Mouse (Mus musculus) regulatory T cell (primary cell): ENCODE data around the gene Best2.

Experiments
- in situ Hi-C: fragments of 300-600 bp; cut with MboI, MseI; formaldehyde crosslinking; loops from one replicate; pipeline ENCODE4 v1.15.1; 2025; ENCODE audit warnings: high pct_unique_total_duplicates

Best2 gene

GRCm38 (mm10) chr8:85014431-85014830 is at the start of gene Best2:
Best2 (minus strand) TSS chr8:85014531.
- in situ Hi-C loops = no loop called here

- in situ Hi-C loops = no loop called here
Observed at GRCm38 (mm10) chr8:85062603-85063002, 48.3 kb upstream of the Best2 start.

GRCm38 (mm10) chr8:85059879-85060616 is 45.7 kb upstream of the Best2 start, which contains the start of gene Fbxw9:
Fbxw9 (plus strand) TSS chr8:85060055.
- in situ Hi-C loops = no loop called here

GRCm38 (mm10) chr8:85057367-85057766 is 43.0 kb upstream of the Best2 start:
- in situ Hi-C loops = no loop called here

- in situ Hi-C loops = no loop called here
Observed at GRCm38 (mm10) chr8:85043619-85044018, 29.3 kb upstream of the Best2 start.

- in situ Hi-C loops = loop anchor here (5.0 kb wide), 1 partner anchor 346 kb away; no protein-coding TSS in a partner anchor
Observed at GRCm38 (mm10) chr8:85037681-85038531, 23.6 kb upstream of the Best2 start.

- in situ Hi-C loops = loop anchor here (5.0 kb wide), 1 partner anchor 345 kb away; no protein-coding TSS in a partner anchor
Observed at GRCm38 (mm10) chr8:85037366-85037680, 23.0 kb upstream of the Best2 start.

- in situ Hi-C loops = loop anchor here (5.0 kb wide), 1 partner anchor 345 kb away; no protein-coding TSS in a partner anchor
Observed at GRCm38 (mm10) chr8:85036718-85037365, 22.5 kb upstream of the Best2 start, which contains the start of gene Tnpo2. Tnpo2 (plus strand) TSS chr8:85036915.

GRCm38 (mm10) chr8:85036381-85036717 is 22.0 kb upstream of the Best2 start:
- in situ Hi-C loops = loop anchor here (5.0 kb wide), 1 partner anchor 344 kb away; no protein-coding TSS in a partner anchor

- in situ Hi-C loops = loop anchor here (5.0 kb wide), 1 partner anchor 344 kb away; no protein-coding TSS in a partner anchor
Observed at GRCm38 (mm10) chr8:85035728-85036310, 21.5 kb upstream of the Best2 start.

GRCm38 (mm10) chr8:85035165-85035727 is 20.9 kb upstream of the Best2 start:
- in situ Hi-C loops = loop anchor here (5.0 kb wide), 1 partner anchor 343 kb away; no protein-coding TSS in a partner anchor

- in situ Hi-C loops = loop anchor here (5.0 kb wide), 1 partner anchor 342 kb away; no protein-coding TSS in a partner anchor
Observed at GRCm38 (mm10) chr8:85034764-85035163, 20.4 kb upstream of the Best2 start.

GRCm38 (mm10) chr8:85033867-85034266 is 19.5 kb upstream of the Best2 start:
- in situ Hi-C loops = no loop called here

- in situ Hi-C loops = no loop called here
Observed at GRCm38 (mm10) chr8:85032622-85033311, 18.4 kb upstream of the Best2 start.

GRCm38 (mm10) chr8:85029271-85029670 is 14.9 kb upstream of the Best2 start:
- in situ Hi-C loops = no loop called here

GRCm38 (mm10) chr8:85027922-85028321 is 13.6 kb upstream of the Best2 start:
- in situ Hi-C loops = no loop called here

GRCm38 (mm10) chr8:85027516-85027855 is 13.2 kb upstream of the Best2 start:
- in situ Hi-C loops = no loop called here

- in situ Hi-C loops = no loop called here
Observed at GRCm38 (mm10) chr8:85026670-85027515, 12.6 kb upstream of the Best2 start, which contains the start of gene Trir. Trir (plus strand) TSS chr8:85026823.

- in situ Hi-C loops = no loop called here
Observed at GRCm38 (mm10) chr8:85025098-85025932, 11.0 kb upstream of the Best2 start, which contains the start of gene Asna1. Asna1 (minus strand) TSS chr8:85025281.
